Comparison of ENCODE assay signal across 8 mouse cellular contexts in the genomic region with DNA sequence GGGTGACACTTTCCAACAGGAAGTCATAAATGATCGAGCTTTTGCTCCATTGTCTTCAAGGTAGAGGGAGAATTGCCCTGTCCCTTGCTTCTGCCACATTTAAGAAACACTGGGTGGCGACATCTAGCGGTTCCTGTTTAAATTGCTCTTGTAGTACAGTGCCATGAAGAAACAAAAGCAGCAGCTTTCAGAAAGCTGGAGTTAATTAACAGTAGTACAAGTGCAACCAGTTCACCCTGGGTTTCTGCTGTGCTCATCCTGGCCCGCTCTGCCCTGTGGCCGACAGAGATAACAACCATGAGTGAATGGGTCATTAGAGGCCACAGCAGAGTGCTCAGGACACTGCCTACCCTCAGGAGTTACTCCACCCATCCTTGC.
DNase-seq lines count a peak whose midpoint lies in the region; ATAC-seq and TF ChIP-seq lines count a peak whose summit lies in the region.

No protein-coding gene starts in this region.

- intact Hi-C loops in heart, postnatal 14 days (cut with DNase I): loop anchor here (2.0 to 5.0 kb wide), 4 partner anchors 166 to 329 kb away; a partner anchor contains a TSS

- H3K4me2 ChIP-seq in forebrain, embryonic 16.5 days (ENCODE audit: low read length): peak overlapping the region; percentile 35; the same call in 1 of the 2 replicates
- peak overlapping the region; percentile 31; the same call in 1 of the 2 replicates for H3K4me2 ChIP-seq in liver, embryonic 14.5 days (ENCODE audit: low read depth)
- peak overlapping the region; percentile 4; the same call in 1 of the 2 replicates for H3K4me2 ChIP-seq in neural tube, embryonic 14.5 days (ENCODE audit: low read depth, low read length)

- TF ChIP-seq RAD21 in MEL (IDR thresholded peaks at IDR 0.05; ENCODE audit: low read depth, low read length): peak; percentile 77

- TF ChIP-seq EP300 in MEL (IDR thresholded peaks at IDR 0.05; ENCODE audit: low read depth in 1 of 2, low read length in 2 of 2): no peak
- no peak for TF ChIP-seq EP300 in liver, embryonic 14.5 days (IDR thresholded peaks at IDR 0.05; ENCODE audit: low read depth)

- DNase-seq in MEL (ENCODE audit: low read depth, low spot score): peak; percentile 84
- peak; percentile 86 to 90 for DNase-seq in cerebellum, adult 18-20 months
- peak; percentile 77 to 87 for DNase-seq in heart, postnatal 14 days
- DNase-seq in kidney, postnatal 4 days: peak; percentile 77 to 84
- peak in 2 of 3 experiments; percentile 57 to 65 for DNase-seq in liver, embryonic 14.5 days (ENCODE audit: low read depth in 3 of 3, low spot score in 3 of 3)
- DNase-seq in thymus, adult 2 months: peak; percentile 63

- H3K27ac ChIP-seq in MEL (ENCODE audit: control insufficient read depth, low read depth, low read length): no peak overlapping the region
- H3K27ac ChIP-seq in forebrain, embryonic 16.5 days (ENCODE audit: low read length): no peak overlapping the region
- H3K27ac ChIP-seq in liver, embryonic 14.5 days: no peak overlapping the region
- 0 out of 2 replicates have a peak overlapping the region, but pooled peaks have one; percentile 18 for H3K27ac ChIP-seq in neural tube, embryonic 14.5 days (ENCODE audit: low read depth, low read length)
- H3K27ac ChIP-seq in thymus, adult 2 months (ENCODE audit: control insufficient read depth, insufficient read depth, low read length): no peak overlapping the region

- TF ChIP-seq CTCF in MEL (IDR thresholded peaks at IDR 0.05 in 2 of 3, conservative IDR thresholded peaks at IDR 0.05 in 1 of 3; ENCODE audit: control insufficient read depth in 1 of 3, insufficient read depth in 1 of 3, low read depth in 2 of 3, low read length in 3 of 3, poor library complexity in 1 of 3, severe bottlenecking in 1 of 3): peak; percentile 54 to 87 (median 77)
- TF ChIP-seq CTCF in liver, embryonic 14.5 days (IDR thresholded peaks at IDR 0.05; ENCODE audit: low read depth): peak; percentile 77
- no peak for TF ChIP-seq CTCF in thymus, adult 2 months (IDR thresholded peaks at IDR 0.05; ENCODE audit: borderline replicate concordance, control insufficient read depth, extremely low read depth, insufficient read depth, low read length, poor library complexity)

- H3K9me3 ChIP-seq in MEL (replicated peaks; ENCODE audit: insufficient read depth, low read length): no peaks in the 10 kb centered on the region
- H3K9me3 ChIP-seq in forebrain, embryonic 16.5 days (ENCODE audit: control insufficient read depth, low read length): no peaks in the 10 kb centered on the region
- no peaks in the 10 kb centered on the region for H3K9me3 ChIP-seq in liver, embryonic 14.5 days (ENCODE audit: control insufficient read depth, low read length)
- no peaks in the 10 kb centered on the region for H3K9me3 ChIP-seq in neural tube, embryonic 14.5 days (ENCODE audit: control insufficient read depth, low read length)

- WGBS in forebrain, embryonic 16.5 days: 0% methylated on average over 5 of the region's 5 CpGs
- 4% methylated on average over 5 of the region's 5 CpGs for WGBS in liver, embryonic 14.5 days (ENCODE audit: insufficient replicate concordance)
- WGBS in neural tube, embryonic 14.5 days: under 1% methylated on average over 5 of the region's 5 CpGs
- 5% methylated on average over 5 of the region's 5 CpGs for WGBS in thymus, adult 2 months

- no peaks in the 10 kb centered on the region for H3K36me3 ChIP-seq in MEL (ENCODE audit: control insufficient read depth in 1 of 2, insufficient read depth in 2 of 2, low read length in 2 of 2)
- H3K36me3 ChIP-seq in forebrain, embryonic 16.5 days (ENCODE audit: control insufficient read depth, insufficient read depth): no peaks in the 10 kb centered on the region
- H3K36me3 ChIP-seq in liver, embryonic 14.5 days (replicated peaks; ENCODE audit: control insufficient read depth, insufficient read depth, low read depth): no peaks in the 10 kb centered on the region
- no peaks in the 10 kb centered on the region for H3K36me3 ChIP-seq in neural tube, embryonic 14.5 days (ENCODE audit: control insufficient read depth, insufficient read depth, low read length)
- H3K36me3 ChIP-seq in thymus, adult 2 months (ENCODE audit: control insufficient read depth, insufficient read depth, low read length): no peaks in the 10 kb centered on the region

- H3K4me1 ChIP-seq in MEL (ENCODE audit: control insufficient read depth in 1 of 2, insufficient read depth in 2 of 2, low read length in 2 of 2): 0 out of 4 replicates have a peak, but pooled peaks cover 0 to 4% of the 10 kb centered on the region in 2 experiments
- H3K4me1 ChIP-seq in forebrain, embryonic 16.5 days (replicated peaks; ENCODE audit: control insufficient read depth, insufficient read depth, low read length): peaks cover 7% of the 10 kb centered on the region
- H3K4me1 ChIP-seq in liver, embryonic 14.5 days (replicated peaks; ENCODE audit: control insufficient read depth in 2 of 2, insufficient read depth in 2 of 2, low read length in 1 of 2): peaks cover 25 to 46% of the 10 kb centered on the region in 2 experiments
- 0 out of 2 replicates have a peak, but pooled peaks cover 3% of the 10 kb centered on the region for H3K4me1 ChIP-seq in neural tube, embryonic 14.5 days (ENCODE audit: control insufficient read depth, insufficient read depth, low read length)
- no peaks in the 10 kb centered on the region for H3K4me1 ChIP-seq in thymus, adult 2 months (replicated peaks; ENCODE audit: control insufficient read depth, insufficient read depth, low read length)

- H3K9ac ChIP-seq in MEL (ENCODE audit: control insufficient read depth, low read depth, low read length, poor library complexity, severe bottlenecking): peak overlapping the region; percentile 33; the same call in 1 of the 2 replicates
- peak overlapping the region; percentile 42 for H3K9ac ChIP-seq in forebrain, embryonic 16.5 days (replicated peaks; ENCODE audit: low read depth, low read length)
- no peak overlapping the region; the same call in 1 of the 2 replicates for H3K9ac ChIP-seq in liver, embryonic 14.5 days (replicated peaks)
- H3K9ac ChIP-seq in neural tube, embryonic 14.5 days (replicated peaks; ENCODE audit: low read depth, low read length): no peak overlapping the region

- ATAC-seq in forebrain, embryonic 16.5 days: peak; percentile 87
- peak; percentile 70 for ATAC-seq in liver, embryonic 14.5 days (ENCODE audit: insufficient read depth)
- ATAC-seq in neural tube, embryonic 14.5 days (ENCODE audit: low read depth): peak; percentile 83

- H3K4me3 ChIP-seq in MEL (ENCODE audit: control insufficient read depth in 1 of 2, insufficient read depth in 1 of 2, low read depth in 2 of 2, low read length in 2 of 2): 0 out of 4 replicates have a peak overlapping the region, but pooled peaks of 1 of the 2 experiments have one; percentile 12
- no peak overlapping the region for H3K4me3 ChIP-seq in forebrain, embryonic 16.5 days (replicated peaks; ENCODE audit: low read length)
- no peak overlapping the region for H3K4me3 ChIP-seq in liver, embryonic 14.5 days (ENCODE audit: insufficient read depth in 1 of 2, low read depth in 2 of 2, low read length in 2 of 2)
- no peak overlapping the region for H3K4me3 ChIP-seq in neural tube, embryonic 14.5 days (ENCODE audit: low read depth, low read length)
- H3K4me3 ChIP-seq in thymus, adult 2 months (ENCODE audit: control insufficient read depth, insufficient read depth, low read length): no peak overlapping the region

- no peaks in the 10 kb centered on the region for H3K79me2 ChIP-seq in MEL (ENCODE audit: control insufficient read depth, insufficient read depth, low read length, poor library complexity)

- H3K27me3 ChIP-seq in MEL (ENCODE audit: control insufficient read depth in 1 of 2, insufficient read depth in 2 of 2, low read length in 2 of 2): no peaks in the 10 kb centered on the region
- no peaks in the 10 kb centered on the region for H3K27me3 ChIP-seq in forebrain, embryonic 16.5 days (replicated peaks; ENCODE audit: control insufficient read depth, insufficient read depth, low read length)
- H3K27me3 ChIP-seq in liver, embryonic 14.5 days (ENCODE audit: control insufficient read depth, insufficient read depth, low read length): no peaks in the 10 kb centered on the region
- no peaks in the 10 kb centered on the region for H3K27me3 ChIP-seq in neural tube, embryonic 14.5 days (ENCODE audit: control insufficient read depth, insufficient read depth, low read length)
- H3K27me3 ChIP-seq in thymus, adult 2 months (ENCODE audit: control insufficient read depth, insufficient read depth, low read length): no peaks in the 10 kb centered on the region

- no peak for TF ChIP-seq POLR2A in MEL (IDR thresholded peaks at IDR 0.05; ENCODE audit: control insufficient read depth in 1 of 2, insufficient read depth in 1 of 2, low read depth in 1 of 2, low read length in 2 of 2, poor library complexity in 1 of 2)
- TF ChIP-seq POLR2A in thymus, adult 2 months (IDR thresholded peaks at IDR 0.05; ENCODE audit: control insufficient read depth, extremely low read depth, insufficient read depth, low read length, poor library complexity): no peak

TF ChIP-seq in MEL, 35 proteins besides CTCF, POLR2A, EP300 and RAD21:
- TF ChIP-seq ZC3H11A (IDR thresholded peaks at IDR 0.05; ENCODE audit: low read depth, low read length): peak; percentile 77
- no peak for TF ChIP-seq POLR2AphosphoS2 (IDR thresholded peaks at IDR 0.05; ENCODE audit: low read length)
- peak; percentile 88 for TF ChIP-seq SMC3 (IDR thresholded peaks at IDR 0.05; ENCODE audit: low read depth, low read length)
- peak; percentile 34; the same call in 1 of the 2 replicates for TF ChIP-seq SIN3A (IDR thresholded peaks at IDR 0.05; ENCODE audit: low read length)
- 0 out of 2 replicates have a peak, but pooled peaks have one; percentile 26 for TF ChIP-seq ELF1 (IDR thresholded peaks at IDR 0.05; ENCODE audit: low read depth, low read length)
- TF ChIP-seq MXI1 (IDR thresholded peaks at IDR 0.05; ENCODE audit: low read depth, low read length): no peak
TF ChIP-seq in MEL: peak in this region for 4.

Comparison
In these comparisons a context has a peak if more than half of its experiments do, and no peak if none do; other contexts are left out.
1. H3K9ac ChIP-seq: peak in MEL (single experiment) and forebrain, embryonic 16.5 days (single experiment); none in liver, embryonic 14.5 days (single experiment) and neural tube, embryonic 14.5 days (single experiment).
2. Peak in every context shown above with its lines, with median percentiles within 50 percentile points of each other: DNase-seq, ATAC-seq and H3K4me2 ChIP-seq.